Mouse (Mus musculus): ENCODE measurements around the gene Setd1b. TPM values are rescaled to one million over a fixed set of nuclear protein-coding genes. Genes with fewer than 3 reads are reported as not detected.

Gene Setd1b
- polyA plus RNA-seq, 1 experiment, result 12.7 TPM

DNA sequence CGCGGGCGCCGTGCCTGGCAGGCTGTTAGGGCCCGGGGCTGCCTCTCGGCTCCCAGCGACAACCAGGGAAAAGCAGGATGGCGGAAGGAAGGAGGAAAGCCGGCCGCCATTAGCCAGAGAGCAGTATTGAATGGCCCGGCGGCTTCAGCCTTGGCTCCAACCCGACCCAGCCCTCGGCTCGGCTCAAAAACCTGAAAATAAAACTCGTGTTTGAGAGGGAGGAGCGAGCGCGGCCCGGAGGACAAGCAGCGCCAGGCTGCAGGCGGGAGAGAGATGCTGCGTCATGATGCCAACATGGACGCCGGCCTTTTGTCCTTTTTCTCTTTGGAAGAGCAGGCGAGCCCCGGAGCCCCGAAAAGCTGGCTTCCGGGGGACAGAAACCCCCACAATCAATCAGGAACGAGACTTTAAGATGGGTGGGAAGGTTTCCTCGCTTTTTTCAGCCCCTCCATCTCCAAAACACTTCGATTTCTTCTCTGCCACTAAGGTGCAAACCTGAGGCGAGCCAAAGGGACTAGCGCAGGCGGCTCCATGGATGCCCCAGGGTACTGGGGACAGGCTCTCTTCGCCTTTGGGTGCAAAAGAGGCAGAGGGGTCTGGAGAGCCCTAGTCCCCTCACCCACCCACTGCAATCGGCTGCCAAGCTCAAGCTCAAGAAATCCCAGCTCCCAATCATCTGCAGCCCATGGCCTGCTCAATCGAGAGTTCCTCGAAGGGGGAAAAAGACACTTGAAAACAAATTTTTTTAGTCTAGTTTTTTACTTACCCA lies 2.9 kb upstream of the Setd1b start:
- peak; percentile 74 to 92 for DNase-seq (ENCODE audit: extremely low spot score in 1 of 2, low spot score in 1 of 2)

DNA sequence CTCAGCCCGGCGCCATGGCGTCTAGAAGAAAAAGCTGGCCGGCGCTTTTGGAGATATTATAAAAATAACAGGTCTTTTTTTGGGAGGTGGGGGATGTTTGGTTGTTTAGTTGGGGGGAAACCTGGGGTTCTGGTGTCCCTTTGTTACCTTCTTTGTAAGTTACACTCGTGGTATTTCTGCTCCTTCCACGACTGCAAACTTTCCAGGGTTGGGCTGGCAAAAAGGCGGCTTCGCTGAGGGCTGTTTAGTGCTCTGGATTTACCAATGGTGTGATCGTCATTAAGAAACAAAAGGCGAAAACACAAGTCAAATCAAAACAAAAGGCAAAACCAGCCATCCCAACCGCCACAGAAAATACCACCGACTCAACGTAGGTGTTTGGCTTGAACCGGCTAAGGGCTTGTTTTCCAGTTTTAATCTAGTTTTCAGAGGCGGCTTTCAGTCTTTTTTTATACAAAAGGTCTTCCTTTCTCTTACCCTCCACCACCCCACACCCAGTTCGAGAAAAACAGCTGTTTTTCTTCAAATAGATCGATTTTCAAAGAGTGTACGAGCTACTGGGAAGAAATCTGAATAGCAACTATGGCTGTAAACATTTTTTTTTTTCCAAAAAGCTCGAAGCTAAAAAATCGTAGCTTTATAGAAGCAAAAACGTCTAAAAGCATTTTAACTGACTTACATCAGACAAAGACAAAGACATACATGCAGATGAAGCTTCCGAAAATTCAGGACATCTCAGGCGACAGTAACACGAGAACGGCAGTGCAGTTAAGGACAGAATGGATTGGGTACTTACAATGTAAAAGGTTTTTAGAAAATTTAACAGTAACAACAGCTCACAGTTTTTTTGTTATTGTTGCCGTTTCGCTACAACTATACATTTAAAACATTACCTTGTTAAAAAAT lies 2.0 kb upstream of the Setd1b start:
- peak in 1 of 2 experiments; percentile 42 for DNase-seq (ENCODE audit: extremely low spot score in 1 of 2, low spot score in 1 of 2)

DNA sequence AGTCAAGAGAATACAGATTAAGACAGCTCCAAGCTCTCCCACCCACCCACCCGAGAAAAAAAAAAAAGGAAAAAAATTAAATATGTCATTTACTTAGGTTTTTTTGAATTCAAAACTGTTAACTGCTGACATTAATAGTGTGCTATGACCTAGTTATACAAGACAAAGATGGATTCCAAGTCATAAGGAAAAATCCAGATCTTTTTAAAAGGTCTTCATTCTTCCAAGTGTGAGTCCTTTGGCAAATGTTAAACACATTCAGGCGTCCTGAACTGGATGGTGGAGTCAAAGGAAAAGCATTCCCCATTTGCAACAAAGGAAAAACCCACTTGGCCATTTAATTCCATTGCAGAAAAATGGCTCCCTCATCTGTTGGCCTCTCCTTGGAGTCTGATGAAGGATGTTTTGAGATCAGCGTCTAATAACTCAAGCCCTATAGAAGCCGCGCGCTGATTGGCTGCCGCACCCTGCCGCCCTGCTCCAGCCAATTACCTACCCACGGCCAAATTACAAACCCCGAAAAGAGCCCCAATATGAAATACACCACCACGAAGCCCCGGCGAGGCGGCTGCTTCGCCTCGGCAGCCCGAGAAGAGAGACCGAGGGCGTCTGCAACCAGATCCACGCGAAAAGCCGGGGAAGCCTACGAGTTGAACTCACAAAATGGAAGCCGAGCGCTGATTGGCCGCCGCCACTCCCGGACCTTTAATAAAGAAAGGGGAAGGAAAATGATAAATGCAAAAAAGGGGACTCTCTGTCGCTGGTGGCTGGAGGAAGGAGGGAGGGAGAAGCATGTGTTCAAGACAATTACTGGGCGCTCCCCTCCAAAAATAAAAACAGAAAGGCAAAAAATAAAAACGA lies 1.1 kb upstream of the Setd1b start:
- DNase-seq (ENCODE audit: extremely low spot score in 1 of 2, low spot score in 1 of 2), result peak; percentile 92 to 96

DNA sequence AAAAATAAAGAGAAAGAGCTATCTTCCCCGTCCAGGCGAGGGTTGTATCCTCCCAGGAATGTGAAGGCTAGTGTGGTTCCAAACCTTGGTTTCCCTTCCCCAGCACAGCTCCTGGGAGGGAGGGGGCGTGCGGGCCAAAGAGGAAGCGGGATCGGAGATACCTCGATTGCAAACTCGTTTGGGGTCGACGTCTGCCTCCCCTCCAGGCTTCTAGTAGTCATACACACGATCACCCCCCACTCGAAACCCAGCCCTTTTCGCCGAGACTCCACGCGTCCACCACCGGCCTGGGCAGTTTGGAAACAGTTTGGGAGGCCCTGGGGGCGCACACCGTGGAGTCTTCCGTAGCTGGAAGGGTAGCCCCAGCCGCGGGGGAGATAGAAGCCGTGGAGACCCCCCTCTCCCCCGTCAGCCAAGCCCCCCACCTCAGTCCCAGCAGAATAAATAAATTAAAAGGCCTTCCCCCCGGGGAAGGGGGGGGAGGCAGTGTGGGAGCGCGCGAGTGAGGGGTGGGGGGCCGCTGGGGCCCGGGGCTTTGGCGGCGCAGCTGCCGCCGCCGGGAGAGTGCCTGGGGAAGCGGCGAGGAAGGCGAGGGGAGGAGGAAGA lies 335 bp upstream of the Setd1b start:
- peak in 1 of 2 experiments; percentile 59 for DNase-seq (ENCODE audit: extremely low spot score in 1 of 2, low spot score in 1 of 2)

DNA sequence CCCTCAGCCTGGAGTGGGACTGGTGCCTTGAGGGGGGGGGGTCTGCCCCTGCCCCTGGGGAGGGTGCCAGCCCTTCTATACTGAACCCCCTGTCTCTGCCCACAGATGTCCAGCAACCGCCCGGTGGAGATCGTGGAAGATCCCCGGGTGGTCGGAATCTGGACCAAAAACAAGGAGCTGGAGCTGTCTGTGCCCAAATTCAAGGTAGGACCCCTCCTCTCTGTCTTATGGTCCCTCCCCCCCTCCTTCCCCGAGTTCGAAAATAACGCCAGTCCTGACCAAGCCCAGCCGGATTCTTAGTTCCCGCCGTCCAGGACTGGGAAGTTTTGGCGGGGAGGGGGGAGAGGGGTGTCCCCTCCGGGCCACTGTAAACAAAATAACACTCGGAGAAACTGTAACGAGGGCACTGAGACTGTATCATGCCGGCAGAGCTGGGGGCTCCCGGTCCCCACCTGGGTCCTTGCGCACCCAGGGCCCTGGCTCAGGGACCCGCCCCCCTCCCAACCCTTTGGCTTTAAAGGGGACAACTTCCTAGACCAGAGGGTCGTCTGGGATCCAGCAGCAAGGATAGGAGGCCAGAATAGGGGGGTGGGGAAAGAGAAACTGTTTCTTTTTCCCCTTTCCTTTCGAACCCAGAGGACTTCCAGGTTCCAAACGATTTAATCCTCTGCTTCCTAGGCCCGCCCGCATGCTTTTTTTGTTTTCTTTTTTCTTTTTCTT lies 1.4 kb downstream of the Setd1b start:
- peak in 1 of 2 experiments; percentile 70 for DNase-seq (ENCODE audit: extremely low spot score in 1 of 2, low spot score in 1 of 2)

DNA sequence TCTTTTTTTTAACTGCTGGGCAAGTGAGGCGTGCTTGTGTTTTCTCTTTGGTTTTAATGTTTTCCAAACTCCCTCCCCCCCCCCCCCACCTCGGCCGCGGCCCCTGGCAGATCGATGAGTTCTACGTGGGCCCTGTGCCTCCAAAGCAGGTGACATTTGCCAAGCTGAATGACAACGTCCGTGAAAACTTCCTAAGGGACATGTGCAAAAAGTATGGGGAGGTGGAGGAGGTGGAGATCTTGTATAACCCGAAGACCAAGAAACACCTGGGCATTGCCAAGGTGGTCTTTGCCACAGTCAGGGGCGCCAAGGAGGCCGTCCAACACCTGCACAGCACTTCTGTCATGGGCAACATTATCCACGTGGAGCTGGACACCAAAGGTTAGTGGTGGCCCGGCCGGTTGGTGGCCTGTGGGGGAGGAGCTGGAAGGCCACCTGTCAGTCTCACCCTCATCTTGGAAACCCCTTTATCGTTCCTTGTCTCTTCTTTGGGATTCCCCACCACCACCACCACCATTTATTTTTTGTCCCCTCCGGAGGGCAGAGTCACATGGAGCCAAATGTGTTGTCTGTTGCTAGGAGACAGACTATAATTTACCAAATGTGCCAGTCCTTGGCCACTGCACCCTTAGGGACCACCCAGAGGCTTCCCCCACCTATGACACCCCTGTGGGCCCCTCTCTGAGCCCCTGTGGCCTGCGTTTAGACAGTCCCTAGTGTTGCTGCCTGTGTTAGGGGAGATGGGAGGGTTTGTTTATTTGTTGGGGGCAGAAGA lies 2.2 kb downstream of the Setd1b start:
- DNase-seq (ENCODE audit: extremely low spot score in 1 of 2, low spot score in 1 of 2), result no peak

DNA sequence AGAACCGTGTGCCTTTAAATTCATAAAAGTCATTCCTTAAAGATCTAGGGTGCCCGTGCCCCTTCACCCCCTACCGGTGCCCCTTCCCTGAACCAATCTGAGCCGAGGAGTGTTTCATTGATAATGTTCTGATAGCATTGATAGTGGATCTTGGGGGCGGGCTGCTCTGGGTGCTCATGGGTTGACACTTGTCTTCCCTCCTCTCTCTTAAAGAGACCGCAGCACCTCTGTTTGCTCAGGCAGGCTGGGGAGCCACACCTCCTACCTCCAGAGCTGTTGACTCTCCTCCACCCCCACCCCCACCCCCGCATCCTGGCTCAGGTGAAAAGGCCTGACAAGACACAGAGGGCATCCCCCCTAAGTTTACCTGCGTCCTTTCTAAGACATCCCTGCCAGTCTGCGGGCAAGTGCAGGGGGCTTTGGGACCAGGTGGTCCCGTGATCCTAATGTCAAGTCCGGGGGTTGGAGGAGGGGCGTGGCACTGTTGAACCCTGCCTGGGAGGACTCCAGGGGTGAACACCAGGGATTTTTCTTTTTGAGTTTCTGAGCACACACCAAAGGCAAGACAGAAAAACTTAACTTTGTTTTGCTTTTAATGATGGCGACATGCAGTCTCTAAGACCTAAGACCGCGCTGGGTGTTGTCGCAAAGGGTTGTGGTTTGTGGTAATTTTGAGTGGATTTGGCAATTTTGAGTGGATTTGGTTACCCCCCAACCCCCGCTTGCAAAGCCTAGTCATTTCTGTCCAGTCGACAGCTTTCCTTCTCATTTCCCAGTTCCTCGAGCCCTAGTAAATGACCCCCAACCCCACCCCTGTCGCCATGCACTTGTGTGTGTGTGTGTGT lies 3.0 kb downstream of the Setd1b start:
- DNase-seq (ENCODE audit: extremely low spot score in 1 of 2, low spot score in 1 of 2), result no peak

DNA sequence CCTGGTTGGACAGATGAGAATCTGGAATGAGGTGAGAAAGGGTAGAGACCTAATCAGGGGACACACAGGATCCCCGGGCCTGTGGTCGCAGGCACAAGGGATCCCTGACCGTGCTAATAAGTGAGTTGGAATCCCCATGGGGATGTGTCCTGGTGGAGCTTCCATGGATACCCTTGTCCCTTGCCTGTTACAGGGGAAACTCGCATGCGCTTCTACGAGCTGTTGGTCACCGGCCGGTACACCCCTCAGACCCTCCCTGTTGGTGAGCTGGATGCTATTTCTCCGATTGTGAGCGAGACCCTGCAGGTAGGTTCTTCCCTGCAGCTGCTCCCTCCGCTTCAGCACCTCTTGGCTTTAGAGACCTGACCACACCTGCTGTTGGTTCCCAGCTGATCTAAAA lies 4.4 kb downstream of the Setd1b start:
- DNase-seq (ENCODE audit: extremely low spot score in 1 of 2, low spot score in 1 of 2), result no peak

DNA sequence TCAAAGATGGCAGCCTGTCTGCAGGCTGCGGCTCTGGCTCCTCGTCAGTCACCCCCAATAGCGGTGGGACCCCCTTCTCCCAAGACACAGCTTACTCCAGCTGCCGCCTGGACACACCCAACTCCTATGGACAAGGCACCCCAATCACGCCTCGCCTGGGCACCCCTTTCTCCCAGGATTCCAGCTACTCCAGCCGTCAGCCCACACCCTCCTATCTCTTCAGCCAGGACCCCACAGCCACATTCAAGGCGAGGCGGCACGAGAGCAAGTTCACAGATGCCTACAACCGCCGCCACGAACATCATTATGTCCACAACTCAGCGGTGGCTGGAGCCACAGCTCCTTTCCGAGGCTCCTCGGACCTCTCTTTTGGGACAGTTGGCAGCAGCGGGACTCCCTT lies 5.6 kb downstream of the Setd1b start:
- DNase-seq (ENCODE audit: extremely low spot score in 1 of 2, low spot score in 1 of 2), result no peak

DNA sequence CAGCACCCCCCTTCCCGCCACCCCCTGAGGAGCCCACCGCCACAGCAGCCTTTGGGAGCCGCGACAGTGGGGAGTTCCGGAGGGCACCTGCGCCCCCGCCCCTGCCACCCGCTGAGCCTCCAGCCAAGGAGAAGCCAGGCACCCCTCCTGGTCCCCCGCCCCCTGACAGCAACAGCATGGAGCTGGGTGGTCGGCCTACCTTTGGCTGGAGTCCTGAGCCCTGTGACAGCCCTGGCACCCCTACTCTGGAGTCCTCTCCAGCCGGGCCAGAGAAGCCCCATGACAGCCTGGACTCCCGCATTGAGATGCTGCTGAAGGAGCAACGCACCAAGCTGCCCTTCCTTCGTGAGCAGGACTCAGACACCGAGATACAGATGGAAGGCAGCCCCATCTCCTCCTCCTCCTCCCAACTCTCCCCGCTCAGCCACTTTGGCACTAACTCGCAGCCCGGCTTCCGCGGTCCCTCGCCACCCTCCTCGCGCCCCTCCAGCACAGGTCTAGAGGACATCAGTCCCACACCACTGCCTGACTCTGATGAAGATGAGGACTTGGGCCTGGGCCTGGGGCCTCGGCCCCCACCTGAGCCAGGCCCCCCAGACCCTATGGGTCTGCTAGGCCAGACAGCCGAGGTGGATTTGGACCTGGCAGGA lies 6.2 kb downstream of the Setd1b start:
- no peak for DNase-seq (ENCODE audit: extremely low spot score in 1 of 2, low spot score in 1 of 2)

DNA sequence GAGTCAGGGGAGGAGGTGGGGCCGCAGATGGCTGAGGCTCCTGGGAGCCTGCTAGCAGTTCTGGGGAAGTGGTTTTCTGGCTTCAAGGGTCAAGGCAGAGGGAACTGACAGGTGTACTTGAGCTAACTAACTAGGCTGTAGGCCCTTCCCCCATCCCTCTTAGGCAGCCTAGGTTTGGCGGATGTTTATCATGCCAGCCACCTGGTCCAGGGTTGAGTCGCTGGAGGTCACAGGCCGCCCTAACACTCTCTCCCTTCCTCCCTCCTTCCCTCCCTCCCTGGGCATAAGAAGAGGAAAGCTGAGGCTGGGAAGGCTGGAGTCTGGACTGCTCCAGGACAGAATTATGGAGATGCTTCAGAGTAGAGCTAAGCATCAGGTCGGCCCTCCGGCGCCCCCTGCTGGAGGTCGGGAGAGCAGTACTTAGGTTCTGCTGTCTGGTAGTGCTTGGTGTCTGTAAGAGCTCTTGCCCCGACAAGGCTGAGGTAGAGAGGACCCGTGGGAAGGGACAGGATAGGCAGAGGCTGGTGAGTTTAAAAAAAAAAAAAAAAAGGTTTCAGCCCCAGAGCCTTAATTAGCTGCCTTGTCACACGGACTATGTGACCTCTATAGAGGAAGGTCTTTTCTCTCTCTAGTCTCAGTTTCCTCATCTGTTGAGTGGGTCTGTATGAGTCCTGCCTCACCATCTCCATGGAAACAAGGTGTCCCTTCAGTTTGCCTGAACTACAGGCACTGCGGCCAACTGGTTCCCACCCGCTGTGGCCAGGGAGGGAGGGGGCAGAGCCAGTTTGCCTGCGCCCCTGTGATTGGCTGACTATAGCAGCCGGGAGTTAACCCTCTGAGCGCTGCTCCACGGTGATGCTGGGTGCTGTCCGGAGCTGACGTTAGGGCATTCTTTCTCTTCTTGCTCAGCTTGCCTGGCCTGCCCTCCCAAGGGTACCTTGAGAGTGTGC lies 7.7 kb downstream of the Setd1b start:
- DNase-seq (ENCODE audit: extremely low spot score in 1 of 2, low spot score in 1 of 2), result peak in 1 of 2 experiments; percentile 95

DNA sequence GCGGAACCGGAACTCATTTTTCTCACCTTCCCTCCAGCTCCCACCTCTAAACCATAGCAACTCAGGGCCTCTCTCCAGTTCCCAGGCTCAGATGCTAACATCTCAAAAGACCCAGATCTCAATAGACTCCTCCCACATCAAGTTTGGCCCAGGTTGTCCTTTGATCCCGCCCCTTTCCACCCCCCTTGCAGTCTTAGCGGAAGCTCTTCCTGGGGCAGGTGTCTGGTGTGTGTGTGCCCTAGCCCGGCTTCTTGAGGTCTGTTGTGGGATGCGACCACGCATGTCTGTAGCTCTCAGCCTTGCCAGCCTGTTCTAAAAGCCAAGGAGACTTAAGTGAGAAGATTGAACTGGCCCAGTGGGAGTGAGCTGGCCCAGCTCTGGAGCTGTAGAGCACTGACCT lies 8.6 kb downstream of the Setd1b start:
- no peak for DNase-seq (ENCODE audit: extremely low spot score in 1 of 2, low spot score in 1 of 2)

DNA sequence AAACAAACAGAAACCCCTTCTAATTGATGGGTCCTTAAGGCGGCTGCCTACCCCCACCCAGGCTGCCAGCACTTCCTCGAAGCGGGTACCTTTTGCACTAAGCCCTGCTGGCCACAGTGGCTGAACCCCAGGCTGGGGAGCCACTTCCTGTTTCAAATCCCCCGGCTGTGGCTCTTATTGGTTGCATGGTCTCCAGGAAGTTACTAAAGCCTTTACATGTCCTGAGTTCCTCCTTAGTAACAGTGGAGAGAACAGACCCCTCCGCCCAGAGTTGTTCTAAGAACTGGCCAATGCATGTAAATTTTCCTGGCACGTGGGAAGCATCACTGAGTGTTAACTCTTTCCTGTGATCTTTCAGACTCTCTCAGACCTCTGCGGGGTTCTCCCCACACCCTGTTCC lies 9.1 kb downstream of the Setd1b start:
- no peak for DNase-seq (ENCODE audit: extremely low spot score in 1 of 2, low spot score in 1 of 2)

DNA sequence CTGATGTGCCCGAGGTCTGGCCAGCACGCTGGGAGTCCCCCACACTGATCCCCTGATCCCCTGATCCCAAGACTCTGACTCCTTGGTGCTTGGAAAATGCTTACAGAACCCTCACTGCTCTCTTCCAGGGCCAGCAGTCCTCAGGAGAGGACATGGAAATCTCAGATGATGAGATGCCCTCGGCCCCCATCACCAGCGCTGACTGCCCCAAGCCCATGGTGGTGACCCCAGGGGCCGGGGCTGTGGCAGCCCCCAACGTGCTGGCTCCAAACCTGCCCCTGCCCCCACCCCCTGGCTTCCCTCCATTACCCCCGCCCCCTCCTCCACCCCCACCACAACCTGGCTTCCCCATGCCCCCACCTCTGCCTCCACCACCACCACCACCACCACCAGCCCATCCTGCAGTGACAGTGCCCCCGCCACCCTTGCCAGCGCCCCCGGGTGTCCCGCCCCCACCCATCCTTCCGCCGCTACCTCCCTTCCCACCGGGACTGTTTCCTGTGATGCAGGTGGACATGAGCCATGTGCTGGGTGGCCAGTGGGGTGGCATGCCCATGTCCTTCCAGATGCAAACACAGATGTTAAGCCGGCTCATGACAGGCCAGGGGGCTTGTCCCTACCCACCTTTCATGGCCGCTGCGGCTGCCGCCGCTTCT lies 9.8 kb downstream of the Setd1b start:
- no peak for DNase-seq (ENCODE audit: extremely low spot score in 1 of 2, low spot score in 1 of 2)

DNA sequence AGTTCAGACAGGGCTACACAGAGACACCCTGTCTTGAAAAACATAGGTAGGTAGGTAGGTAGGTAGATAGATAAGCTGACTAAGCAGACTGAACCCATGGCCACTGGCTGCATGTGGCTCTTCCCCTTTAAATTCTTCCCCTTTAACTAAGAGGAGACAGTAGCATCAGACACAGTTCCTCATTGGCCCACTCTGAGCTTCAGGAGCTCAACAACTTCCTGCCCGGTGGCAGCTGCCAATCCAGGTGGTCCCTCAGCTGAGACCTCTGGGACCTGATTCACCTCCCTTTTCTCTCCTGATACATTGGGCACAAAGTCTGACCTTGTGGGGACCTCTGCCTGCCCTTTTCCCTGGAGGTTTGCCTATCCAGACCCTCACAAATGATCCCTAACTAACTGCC lies 10.9 kb downstream of the Setd1b start:
- no peak for DNase-seq (ENCODE audit: extremely low spot score in 1 of 2, low spot score in 1 of 2)

DNA sequence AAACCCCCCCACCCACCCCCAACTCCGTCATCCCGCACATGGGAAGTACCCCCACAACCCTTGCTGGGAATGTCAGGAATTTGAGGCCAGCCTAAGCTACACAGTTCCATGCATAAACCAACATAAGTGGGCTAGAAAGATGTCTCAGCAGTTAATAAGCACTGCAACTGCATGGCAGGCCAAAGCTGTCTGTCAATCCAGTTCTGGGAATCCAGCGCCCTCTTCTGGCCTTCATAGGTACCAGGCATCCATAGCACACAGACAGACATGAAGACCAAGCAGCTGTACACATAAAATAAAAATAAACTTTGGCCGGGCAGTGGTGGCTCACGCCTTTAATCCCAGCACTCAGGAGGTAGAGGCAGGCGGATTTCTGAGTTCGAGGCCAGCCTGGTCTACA lies 13.4 kb downstream of the Setd1b start:
- peak in 1 of 2 experiments; percentile 74 for DNase-seq (ENCODE audit: extremely low spot score in 1 of 2, low spot score in 1 of 2)
